ENCODE assay signal across 8 mouse cellular contexts in the genomic region with DNA sequence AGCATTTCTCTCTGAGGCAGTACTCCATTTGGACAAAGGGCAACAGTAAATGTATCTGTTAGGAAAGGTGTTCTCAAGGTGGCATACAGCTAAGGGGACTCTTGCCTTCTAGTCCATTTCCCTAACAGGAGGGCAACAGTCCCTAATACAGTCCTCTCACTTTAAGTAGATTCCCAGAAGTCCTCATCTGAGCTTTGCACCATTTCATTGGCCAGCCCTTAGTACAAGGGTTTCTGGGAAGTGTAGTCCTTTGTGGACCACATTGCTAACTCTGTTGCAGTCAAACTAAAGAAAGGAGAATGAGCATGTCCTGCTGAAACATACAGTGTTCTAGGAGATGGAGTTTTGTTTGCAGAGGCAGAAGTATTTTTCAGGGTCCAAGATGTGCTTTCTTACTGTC. TPM values are rescaled to one million over a fixed set of nuclear protein-coding genes. Genes with fewer than 3 reads are reported as not detected.
A peak's percentile ranks its signal among the peaks of the same experiment; 100 is the strongest.
DNase-seq lines count a peak whose midpoint lies in the region; ATAC-seq and TF ChIP-seq lines count a peak whose summit lies in the region.

No protein-coding gene starts in this region.

- H3K36me3 ChIP-seq in CH12.LX (replicated peaks in 1 of 2; ENCODE audit: control insufficient read depth in 1 of 2, insufficient read depth in 1 of 2, low read length in 1 of 2): peaks cover 0 to 2% of the 10 kb centered on the region in 2 experiments
- H3K36me3 ChIP-seq in embryonic facial prominence, embryonic 10.5 days (replicated peaks): no peaks in the 10 kb centered on the region
- H3K36me3 ChIP-seq in liver, embryonic 11.5 days (ENCODE audit: control insufficient read depth, insufficient read depth, low read length): no peaks in the 10 kb centered on the region

- DNase-seq in gastrocnemius, adult 2 months: no peak
- no peak for DNase-seq in gastrocnemius, postnatal 14 days
- peak; percentile 15 for DNase-seq in CH12.LX (ENCODE audit: extremely low read depth)
- DNase-seq in embryonic facial prominence, embryonic 10.5 days (ENCODE audit: low spot score): no peak
- no peak for DNase-seq in liver, embryonic 11.5 days (ENCODE audit: low spot score)
- DNase-seq in retina, postnatal 1 day: peak; percentile 69
- DNase-seq in adrenal gland, adult 18-20 months (ENCODE audit: low spot score in 2 of 2): no peak
- DNase-seq in thymus, adult 18-20 months: no peak

- in situ Hi-C loops in CH12.LX (cut with MboI; ENCODE audit: low pct_ligation_motif_present, low pct_unique_long_range_greater_than_20kb, low sequenced_read_pairs): loop anchor here (25.0 kb wide), 1 partner anchor 729 kb away; no protein-coding TSS in a partner anchor

- H3K9me3 ChIP-seq in CH12.LX (replicated peaks; ENCODE audit: low read length): no peaks in the 10 kb centered on the region
- H3K9me3 ChIP-seq in embryonic facial prominence, embryonic 10.5 days: no peaks in the 10 kb centered on the region
- H3K9me3 ChIP-seq in liver, embryonic 11.5 days (ENCODE audit: control insufficient read depth, low read length): no peaks in the 10 kb centered on the region

- peaks cover 2 to 14% of the 10 kb centered on the region in 2 experiments; a peak in 3 of 4 replicates for H3K4me1 ChIP-seq in CH12.LX (ENCODE audit: control insufficient read depth in 1 of 2, insufficient read depth in 2 of 2)
- H3K4me1 ChIP-seq in embryonic facial prominence, embryonic 10.5 days: peaks cover 24% of the 10 kb centered on the region
- H3K4me1 ChIP-seq in liver, embryonic 11.5 days (replicated peaks; ENCODE audit: control insufficient read depth, insufficient read depth, low read length): no peaks in the 10 kb centered on the region

- dilution Hi-C loops in CH12.LX (cut with MboI; ENCODE audit: extremely low pct_ligation_motif_present, extremely low pct_unique_long_range_greater_than_20kb, low sequenced_read_pairs): no loop called here

- H3K4me3 ChIP-seq in gastrocnemius, adult 2 months: no peak overlapping the region
- no peak overlapping the region for H3K4me3 ChIP-seq in CH12.LX (replicated peaks in 1 of 3; ENCODE audit: low read depth in 2 of 3, low read length in 2 of 3, poor library complexity in 1 of 3)
- H3K4me3 ChIP-seq in embryonic facial prominence, embryonic 10.5 days: no peak overlapping the region
- H3K4me3 ChIP-seq in liver, embryonic 11.5 days (ENCODE audit: low read depth, low read length): no peak overlapping the region

- intact Hi-C loops in gastrocnemius, adult 2 months (cut with DNase I): loop anchor here (10.0 kb wide), 1 partner anchor 237 kb away; no protein-coding TSS in a partner anchor
- intact Hi-C loops in gastrocnemius, postnatal 14 days (cut with DNase I; ENCODE audit: low total_unique reads): loop anchor here (10.0 kb wide), 2 partner anchors 93 to 207 kb away; no protein-coding TSS in a partner anchor

- H3K9ac ChIP-seq in CH12.LX (ENCODE audit: insufficient read depth, low read depth): no peak overlapping the region
- H3K9ac ChIP-seq in liver, embryonic 11.5 days (ENCODE audit: low read depth, low read length): no peak overlapping the region

- no peak for TF ChIP-seq CTCF in gastrocnemius, adult 2 months (IDR thresholded peaks at IDR 0.05)
- no peak for TF ChIP-seq CTCF in CH12.LX (conservative IDR thresholded peaks at IDR 0.05 in 1 of 2, IDR thresholded peaks at IDR 0.05 in 1 of 2; ENCODE audit: low read depth in 2 of 2, low read length in 2 of 2)

- no peak overlapping the region for H3K4me2 ChIP-seq in CH12.LX (ENCODE audit: insufficient read depth, low read depth, poor library complexity, severe bottlenecking)
- H3K4me2 ChIP-seq in liver, embryonic 11.5 days: no peak overlapping the region

- no peaks in the 10 kb centered on the region for H3K79me2 ChIP-seq in CH12.LX (replicated peaks; ENCODE audit: control insufficient read depth, extremely low read depth, insufficient read depth, poor library complexity, severe bottlenecking)

- no peak for TF ChIP-seq RAD21 in CH12.LX (IDR thresholded peaks at IDR 0.05; ENCODE audit: low read depth, low read length)

- no peak for TF ChIP-seq POLR2A in CH12.LX (IDR thresholded peaks at IDR 0.05; ENCODE audit: low read depth, low read length)

- 0 out of 2 replicates have a peak, but pooled peaks have one; percentile 60 for ATAC-seq in liver, embryonic 11.5 days (replicated peaks; ENCODE audit: low FRiP score)

- peak overlapping the region; percentile 6; the same call in 1 of the 2 replicates for H3K27ac ChIP-seq in gastrocnemius, adult 2 months
- no peak overlapping the region for H3K27ac ChIP-seq in CH12.LX (ENCODE audit: insufficient read depth, low read depth)
- 0 out of 2 replicates have a peak overlapping the region, but pooled peaks have one; percentile 10 for H3K27ac ChIP-seq in embryonic facial prominence, embryonic 10.5 days (replicated peaks)
- no peak overlapping the region for H3K27ac ChIP-seq in liver, embryonic 11.5 days (ENCODE audit: low read depth, low read length)

- no peaks in the 10 kb centered on the region for H3K27me3 ChIP-seq in CH12.LX (replicated peaks)
- no peaks in the 10 kb centered on the region for H3K27me3 ChIP-seq in embryonic facial prominence, embryonic 10.5 days (replicated peaks; ENCODE audit: low read depth, poor library complexity, severe bottlenecking)
- H3K27me3 ChIP-seq in liver, embryonic 11.5 days (replicated peaks; ENCODE audit: control insufficient read depth, insufficient read depth, low read length): no peaks in the 10 kb centered on the region

- no peak for TF ChIP-seq EP300 in CH12.LX (IDR thresholded peaks at IDR 0.05; ENCODE audit: low read length)

TF ChIP-seq in CH12.LX, 34 proteins besides CTCF, POLR2A, EP300 and RAD21:
- no peak for TF ChIP-seq ZC3H11A (IDR thresholded peaks at IDR 0.05; ENCODE audit: low read depth, low read length)
- TF ChIP-seq HCFC1 (IDR thresholded peaks at IDR 0.05; ENCODE audit: low read depth, low read length): peak; percentile 88
- no peak for TF ChIP-seq MEF2A (IDR thresholded peaks at IDR 0.05; ENCODE audit: borderline replicate concordance, low read depth, low read length)
- no peak for TF ChIP-seq ZKSCAN1 (IDR thresholded peaks at IDR 0.05; ENCODE audit: borderline replicate concordance, low read depth, low read length)
- TF ChIP-seq KAT2A (IDR thresholded peaks at IDR 0.05; ENCODE audit: insufficient replicate concordance, low read length): 0 out of 2 replicates have a peak, but pooled peaks have one; percentile 18
- TF ChIP-seq ETS1 (conservative IDR thresholded peaks at IDR 0.05; ENCODE audit: low read depth, low read length): no peak
- no peak for TF ChIP-seq POLR2AphosphoS2 (IDR thresholded peaks at IDR 0.05; ENCODE audit: low read depth, low read length)

RNA-seq across cellular contexts. Expression of gene Lrtm2, which starts 10.8 kb away (rescaled TPM):
- total RNA-seq in gastrocnemius, adult 2 months (2021): under 1 TPM; 0.22 to 0.77 TPM
- total RNA-seq in gastrocnemius, postnatal 14 days (2021): under 1 TPM; 0.07 to 0.74 TPM
- total RNA-seq in CH12.LX (2012; rRNA removed) (not detected in 2 replicates), CH12.LX (2014; rRNA removed) (not detected in 2 replicates)
- polyA plus RNA-seq in CH12.LX (2012; ENCODE audit: insufficient read length, low read depth): not detected in 2 replicates
- 0.04 TPM in 1 of 2 replicates, not detected in the other for polyA plus RNA-seq in embryonic facial prominence, embryonic 10.5 days (2016; fragmentation: Nextera tagmentation; extraction: Ambion mirVana)
- polyA plus RNA-seq in liver, embryonic 11.5 days (2014; fragmentation: Nextera tagmentation; extraction: Ambion mirVana): not detected in 2 replicates
- under 1 TPM in 1 of 2 experiments, not detected in 1; 0.27 TPM for total RNA-seq in adrenal gland, adult 18-20 months (2021)

Comparison
In these comparisons a context has a peak if more than half of its experiments do, and no peak if none do; other contexts are left out.
1. DNase-seq: peak in CH12.LX (single experiment) and retina, postnatal 1 day (single experiment); none in gastrocnemius, adult 2 months (single experiment), gastrocnemius, postnatal 14 days (single experiment), embryonic facial prominence, embryonic 10.5 days (single experiment), liver, embryonic 11.5 days (single experiment), adrenal gland, adult 18-20 months (0 of 2) and thymus, adult 18-20 months (0 of 2).
2. H3K27ac ChIP-seq: peak in gastrocnemius, adult 2 months (single experiment) and embryonic facial prominence, embryonic 10.5 days (single experiment); none in CH12.LX (single experiment) and liver, embryonic 11.5 days (single experiment).